Mouse (Mus musculus) T-helper 2 cell (primary cell): ENCODE results near the gene B3gnt2.

Experiments used
- in situ Hi-C: fragments of 300-600 bp; cut with MboI, MseI; formaldehyde crosslinking; loops from one replicate; pipeline ENCODE4 v1.15.1; 2025; ENCODE audit warnings: high pct_unique_total_duplicates

Gene B3gnt2

DNA sequence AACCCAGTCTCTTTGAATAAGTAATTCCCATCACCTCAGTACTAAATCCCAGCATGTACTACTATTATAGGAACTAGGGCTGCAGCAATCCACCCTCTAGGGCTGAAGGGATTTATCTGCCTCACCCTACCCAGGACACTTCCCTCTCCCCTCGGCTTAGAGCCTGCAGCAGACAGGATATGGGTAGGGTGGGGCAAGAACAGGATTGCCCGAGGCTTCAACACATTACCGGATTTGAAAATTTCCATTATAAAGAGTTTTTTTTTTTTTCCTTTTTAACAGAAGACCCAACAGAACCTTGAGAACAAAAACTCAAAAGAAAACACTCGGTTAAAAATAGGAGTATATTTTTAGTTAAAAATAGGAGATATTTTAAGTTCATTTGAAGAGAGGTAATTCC lies 9.3 kb downstream of the B3gnt2 start:
- in situ Hi-C loops: loop anchor here (5.0 kb wide), 2 partner anchors 34 to 219 kb away; no protein-coding TSS in a partner anchor

DNA sequence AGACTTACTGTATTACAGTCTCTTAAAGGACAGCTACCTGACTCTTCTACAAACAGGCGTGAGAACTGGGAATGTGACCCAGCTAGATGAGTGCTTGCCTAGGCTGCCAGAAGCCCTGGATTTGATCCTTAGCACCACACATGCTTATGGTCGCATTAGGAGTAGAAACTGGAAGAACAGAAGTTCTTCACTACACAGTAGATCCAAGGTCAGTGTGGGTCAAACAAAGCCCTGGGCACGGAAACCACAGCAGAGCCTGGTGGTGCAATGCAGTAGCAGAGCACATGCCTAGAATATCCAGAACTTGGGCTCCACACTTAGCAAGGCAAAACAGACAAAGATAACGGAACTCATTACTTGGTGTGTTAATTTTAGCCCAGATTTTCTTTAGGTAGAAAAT lies 10.7 kb downstream of the B3gnt2 start:
- in situ Hi-C loops: loop anchor here (5.0 kb wide), 2 partner anchors 33 to 218 kb away; no protein-coding TSS in a partner anchor

- in situ Hi-C loops: no loop called here
Measured at GRCm38 (mm10) chr11:22848649-22849195, 12.0 kb downstream of the B3gnt2 start.

- in situ Hi-C loops: no loop called here
Measured at GRCm38 (mm10) chr11:22847732-22848648, 12.8 kb downstream of the B3gnt2 start.

- in situ Hi-C loops: no loop called here
Measured at GRCm38 (mm10) chr11:22846960-22847731, 13.6 kb downstream of the B3gnt2 start.

- in situ Hi-C loops: no loop called here
Measured at GRCm38 (mm10) chr11:22846093-22846835, 14.5 kb downstream of the B3gnt2 start.

- in situ Hi-C loops: no loop called here
Measured at GRCm38 (mm10) chr11:22844754-22845718, 15.7 kb downstream of the B3gnt2 start.

- in situ Hi-C loops: no loop called here
Measured at GRCm38 (mm10) chr11:22839456-22839855, 21.3 kb downstream of the B3gnt2 start.

- in situ Hi-C loops: no loop called here
Measured at GRCm38 (mm10) chr11:22838361-22838760, 22.4 kb downstream of the B3gnt2 start.

DNA sequence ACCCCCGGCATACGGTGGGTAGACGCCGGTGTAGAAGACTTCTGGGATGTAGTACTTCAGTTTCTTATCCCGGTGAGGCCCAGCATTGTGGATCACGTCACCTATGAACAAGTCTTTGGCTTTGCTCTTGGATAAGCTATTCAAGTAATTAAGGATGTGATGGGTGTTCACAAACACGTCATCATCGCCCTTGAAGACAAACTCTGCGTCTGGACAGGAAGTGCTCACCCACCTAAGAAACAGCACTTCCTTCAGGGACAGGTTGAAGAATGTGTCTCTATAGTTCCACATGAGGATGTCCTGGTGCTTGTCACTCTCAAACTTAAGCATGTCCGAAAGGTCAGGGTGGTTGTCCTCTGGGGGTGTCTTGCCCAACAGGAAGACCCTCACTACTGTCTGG lies 24.5 kb downstream of the B3gnt2 start:
- in situ Hi-C loops: no loop called here

DNA sequence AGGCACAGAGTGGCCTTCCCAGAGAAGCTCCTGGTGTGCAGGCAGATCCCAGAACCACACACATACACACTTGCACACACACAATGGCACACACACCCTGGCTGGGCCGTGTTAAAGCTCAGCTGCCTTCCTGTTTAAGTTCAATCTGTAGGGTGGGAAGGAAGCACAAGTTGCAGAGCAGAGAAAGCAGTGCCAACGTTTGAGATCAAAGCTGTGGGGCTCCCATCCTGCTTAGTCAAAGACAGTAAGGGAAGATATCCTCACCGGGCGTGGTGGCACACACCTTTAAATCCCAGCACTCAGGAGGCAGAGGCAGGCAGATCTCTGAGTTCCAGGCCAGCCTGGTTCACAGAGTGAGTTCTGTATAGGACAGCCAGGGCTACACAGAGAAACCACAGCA lies 28.2 kb downstream of the B3gnt2 start:
- in situ Hi-C loops: no loop called here

DNA sequence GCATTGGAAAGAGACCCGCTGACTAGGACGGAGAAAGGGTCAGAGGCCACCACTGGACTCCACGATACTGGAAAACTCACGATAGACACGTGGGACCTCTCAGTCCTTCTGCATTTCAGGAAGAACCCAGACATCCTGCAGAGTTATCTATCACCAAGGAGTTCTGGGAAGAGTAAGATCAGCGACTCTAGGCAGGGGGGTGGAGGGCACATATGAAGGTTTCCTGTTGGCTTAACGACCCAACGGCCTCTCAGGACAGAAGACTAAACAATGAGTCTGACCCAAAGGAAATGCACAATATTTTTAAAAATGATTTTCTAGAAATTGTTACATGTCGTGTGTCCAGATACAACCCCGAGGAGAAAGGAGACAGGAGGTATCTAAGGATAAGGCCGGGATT lies 28.8 kb downstream of the B3gnt2 start:
- in situ Hi-C loops: no loop called here

GRCm38 (mm10) chr11:22830684-22831083 lies 30.1 kb downstream of the B3gnt2 start:
- in situ Hi-C loops: no loop called here

DNA sequence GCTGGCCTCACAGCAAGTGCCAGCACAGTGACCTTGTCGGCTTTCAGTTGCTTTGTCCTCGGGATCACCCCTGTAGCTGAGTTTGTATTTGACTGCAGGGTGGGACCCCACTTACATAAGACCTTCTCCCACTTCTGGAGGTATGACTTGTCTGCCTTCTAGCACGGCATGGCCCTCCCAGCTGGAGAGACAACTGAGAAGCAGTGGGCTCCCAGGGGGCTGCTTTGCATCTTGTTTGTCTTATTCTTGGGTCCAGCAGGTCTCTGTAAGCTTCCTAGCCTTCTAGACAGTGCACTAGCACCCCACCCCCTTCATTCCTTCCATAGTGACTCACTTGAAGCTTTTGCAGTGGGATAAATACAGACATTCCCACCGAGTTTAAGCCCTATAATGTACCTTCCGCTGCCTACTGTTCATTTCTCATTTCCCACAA lies 30.6 kb downstream of the B3gnt2 start:
- in situ Hi-C loops: no loop called here

DNA sequence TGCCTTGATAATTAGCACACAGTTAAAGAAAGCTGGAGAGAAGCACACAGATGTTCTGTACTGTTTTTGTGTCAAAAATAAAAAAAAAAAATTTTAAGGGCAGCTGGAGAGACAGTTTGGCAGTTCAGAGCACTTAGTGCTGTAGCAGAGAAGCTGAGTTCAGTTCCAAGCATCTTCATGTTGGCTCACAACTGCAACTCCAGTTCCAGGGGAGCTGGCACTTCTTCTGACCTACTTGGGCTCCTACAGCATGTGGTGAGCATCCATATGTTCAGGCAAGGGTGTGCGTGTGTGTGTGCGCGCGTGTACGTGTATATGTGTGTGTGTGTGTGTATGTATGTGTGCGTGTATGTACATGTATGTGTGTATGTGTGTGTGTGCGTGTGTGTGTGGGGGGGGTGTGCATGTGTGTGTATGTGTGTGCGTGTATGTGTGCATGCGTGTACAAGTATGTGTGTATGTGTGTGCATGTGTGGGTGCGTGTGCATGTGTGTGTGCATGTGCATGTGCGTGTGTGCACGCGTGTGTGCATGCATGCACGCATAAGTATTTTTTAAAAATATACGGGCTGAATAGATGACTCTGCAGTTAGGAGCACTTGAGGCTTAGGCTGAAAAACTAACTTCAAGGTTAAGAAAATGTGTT lies 31.7 kb downstream of the B3gnt2 start:
- in situ Hi-C loops: loop anchor here (10.0 kb wide), 1 partner anchor 194 kb away; no protein-coding TSS in a partner anchor

DNA sequence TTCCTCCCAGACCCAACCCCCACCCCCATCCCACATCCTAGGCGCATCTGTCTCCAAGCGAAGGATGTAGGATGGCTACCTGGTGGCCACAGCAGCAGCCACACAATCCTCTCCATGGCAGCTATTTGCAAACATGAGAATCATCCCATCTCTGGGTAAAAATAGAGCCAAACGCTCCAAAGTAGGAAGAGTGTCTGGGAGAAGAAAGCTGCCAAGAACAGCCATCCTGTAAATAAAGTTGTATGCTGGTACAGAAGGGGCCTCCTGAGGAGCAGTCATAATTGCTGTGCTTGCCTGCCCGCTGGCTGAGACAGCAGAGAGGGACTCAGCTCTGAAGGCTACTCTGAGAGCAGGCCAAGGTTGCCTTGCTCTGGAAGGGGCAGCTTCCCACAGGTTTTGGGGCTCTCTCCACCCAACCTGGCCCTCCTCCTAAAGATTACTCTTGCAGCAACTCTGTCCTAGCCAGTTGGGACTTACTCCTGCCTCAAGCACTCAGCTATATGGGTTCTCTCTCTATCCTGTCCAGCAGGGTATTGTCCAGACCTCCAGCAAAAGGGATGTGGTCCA lies 33.2 kb downstream of the B3gnt2 start:
- in situ Hi-C loops: loop anchor here (10.0 kb wide), 1 partner anchor 193 kb away; no protein-coding TSS in a partner anchor

DNA sequence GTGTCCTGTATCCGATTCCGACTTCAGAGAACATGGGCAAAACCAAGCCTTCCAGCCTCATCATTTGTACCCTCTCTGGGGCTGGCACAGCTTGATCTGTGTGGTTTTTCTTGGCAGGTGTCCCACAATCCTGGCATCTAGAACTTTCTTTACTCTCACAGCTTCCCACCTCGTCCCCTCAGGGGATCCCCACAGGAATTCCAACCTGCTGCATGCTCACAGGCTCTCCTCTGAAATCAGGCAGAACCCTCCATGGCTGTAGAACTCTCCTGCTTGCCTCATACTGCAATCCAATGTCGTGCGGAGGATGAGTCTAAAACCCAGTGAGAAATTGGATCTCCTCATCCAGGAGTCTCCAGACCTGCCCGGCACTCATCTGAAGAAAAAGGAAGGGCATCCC lies 34.1 kb downstream of the B3gnt2 start:
- in situ Hi-C loops: loop anchor here (10.0 kb wide), 1 partner anchor 192 kb away; no protein-coding TSS in a partner anchor

GRCm38 (mm10) chr11:22826051-22826450 lies 34.7 kb downstream of the B3gnt2 start:
- in situ Hi-C loops: loop anchor here (10.0 kb wide), 1 partner anchor 191 kb away; no protein-coding TSS in a partner anchor

GRCm38 (mm10) chr11:22825548-22825947 lies 35.2 kb downstream of the B3gnt2 start:
- in situ Hi-C loops: loop anchor here (10.0 kb wide), 1 partner anchor 191 kb away; no protein-coding TSS in a partner anchor
